Mouse (Mus musculus): ENCODE data around the gene Oxct1. TPM values are rescaled to one million over a fixed set of nuclear protein-coding genes. Genes with fewer than 3 reads are reported as not detected.

The Oxct1 gene
- polyA plus RNA-seq (2014; fragmentation: Illumina TruSeq; extraction: RNeasy Lipid Tissue Mini Kit (QIAGEN cat#74804); ENCODE audit: low read depth, low replicate concordance) = 79.6 TPM

DNA sequence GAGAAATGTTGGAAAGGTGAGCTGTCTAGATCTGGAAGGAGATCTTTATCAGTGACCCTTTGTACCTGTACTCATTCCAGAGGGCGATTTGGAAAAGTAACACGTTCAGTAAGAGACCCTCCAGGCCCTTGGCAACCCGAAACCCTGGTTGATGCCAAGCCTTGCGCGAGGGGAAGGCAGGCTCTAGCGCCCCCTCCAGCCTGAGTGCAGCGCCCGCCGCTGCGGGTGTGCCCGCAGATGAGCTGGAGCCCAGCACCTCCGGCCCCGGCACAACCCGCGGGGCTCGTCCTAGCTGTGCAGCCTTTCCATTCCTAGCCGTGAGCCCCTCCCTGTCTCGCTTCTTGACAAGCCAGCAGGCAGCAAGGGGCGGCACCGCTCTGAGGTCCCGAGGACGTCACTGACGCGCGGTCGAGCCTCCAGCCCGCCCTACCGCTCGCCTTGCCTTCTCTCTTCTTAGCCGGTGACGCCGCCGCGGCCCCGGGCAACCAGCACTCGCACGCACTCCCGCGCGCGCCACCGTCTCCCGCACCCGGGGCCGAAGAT lies at the start of gene Oxct1:
TSS of gene Oxct1 (plus strand) at position 153 of the 543 bp plus-strand sequence.

GRCm38 (mm10) chr15:3979061-3979848 lies 46.9 kb upstream of the Oxct1 start, which contains the start of gene Fbxo4:
TSS of gene Fbxo4 (minus strand) at chr15:3979573.

GRCm38 (mm10) chr15:3995448-3996266 lies 30.5 kb upstream of the Oxct1 start, which contains the start of gene AW549877:
TSS of gene AW549877 (minus strand) at chr15:3995744.

Other genes with a start within 250 kb of the Oxct1 start
- gene Fbxo4, start 46.8 kb upstream of the Oxct1 start, polyA plus RNA-seq (2014; fragmentation: Illumina TruSeq; extraction: RNeasy Lipid Tissue Mini Kit (QIAGEN cat#74804); ENCODE audit: low read depth, low replicate concordance) = 10.9 TPM
- 37.2 TPM for gene AW549877, start 30.6 kb upstream of the Oxct1 start, polyA plus RNA-seq (2014; fragmentation: Illumina TruSeq; extraction: RNeasy Lipid Tissue Mini Kit (QIAGEN cat#74804); ENCODE audit: low read depth, low replicate concordance)

Measured in testis, adult 10 weeks (tissue).